Mouse (Mus musculus) forebrain, embryonic 11.5 days (tissue): ENCODE measurements around the gene Aarsd1. TPM values are rescaled to one million over a fixed set of nuclear protein-coding genes. Genes with fewer than 3 reads are reported as not detected.

ENCODE experiments used
- ATAC-seq: fragments of 200-750 bp; cut with Nextera tagmentation; replicated peaks from 2 replicates; pipeline ENCODE4 v1.8.0; 2017; ENCODE audit warnings: moderate TSS enrichment; ENCODE audit not compliant: low FRiP score
- DNase-seq: peaks from one replicate; pipeline ENCODE4 v3.0.0-alpha.2; 2017; ENCODE audit warnings: low spot score
- H3K27ac ChIP-seq: fragments of 300-500 bp; sonication (generic); 2 replicates; pipeline ENCODE4 v1.5.1; 2014; ENCODE audit warnings: low read depth, low read length
- H3K27me3 ChIP-seq: fragments of 300-500 bp; sonication (generic); 2 replicates; pipeline ENCODE4 v1.6.1; 2014; ENCODE audit warnings: mild to moderate bottlenecking, low read length, mixed read lengths; ENCODE audit not compliant: control insufficient read depth, insufficient read depth
- H3K36me3 ChIP-seq: fragments of 300-500 bp; sonication (generic); 2 replicates; pipeline ENCODE4 v1.6.1; 2014; ENCODE audit warnings: mild to moderate bottlenecking, low read length, moderate library complexity, mixed read lengths; ENCODE audit not compliant: control insufficient read depth, insufficient read depth
- H3K4me1 ChIP-seq: fragments of 300-500 bp; sonication (generic); replicated peaks from 2 replicates; pipeline ENCODE4 v1.6.1; 2014; ENCODE audit warnings: low read length, mixed read lengths; ENCODE audit not compliant: control insufficient read depth, insufficient read depth
- H3K4me2 ChIP-seq: fragments of 300-500 bp; sonication (generic); 2 replicates; pipeline ENCODE4 v1.6.1; 2014; ENCODE audit warnings: low read depth, mild to moderate bottlenecking, low read length, moderate library complexity, mixed read lengths; ENCODE audit not compliant: severe bottlenecking
- H3K4me3 ChIP-seq: fragments of 300-500 bp; sonication (generic); 2 replicates; pipeline ENCODE4 v1.5.1; 2014; ENCODE audit warnings: low read depth, low read length
- H3K9ac ChIP-seq: fragments of 300-500 bp; sonication (generic); 2 replicates; pipeline ENCODE4 v1.6.1; 2014; ENCODE audit warnings: low read length
- H3K9me3 ChIP-seq: fragments of 300-500 bp; sonication (generic); 2 replicates; pipeline ENCODE4 v1.6.1; 2016; ENCODE audit warnings: low read length, mixed read lengths; ENCODE audit not compliant: control insufficient read depth
- WGBS: fragments of 180-500 bp; shearing (Covaris S2); extraction: QIAGEN DNeasy Blood & Tissue Kit; methylation state at CpG from one replicate; pipeline ENCODE4 v1.1.7; 2014; 5-methylcytosine and 5-hydroxymethylcytosine counted together
- microRNA-seq: library from miRNA; unstranded; fragments of <30 nt; microRNA quantifications from one replicate; pipeline ENCODE4, GENCODE M21; 2016; ENCODE audit not compliant: insufficient number of aligned reads
- polyA plus RNA-seq: library from polyadenylated mRNA; unstranded; fragments of >200 nt; fragmentation: Nextera tagmentation; extraction: Ambion mirVana; gene quantifications from 2 replicates; pipeline ENCODE4 v1.2.1, GENCODE M21; 2014

Gene Aarsd1
- polyA plus RNA-seq, 1 experiment from 2014 or later = 101 TPM

- Histone ChIP-seq H3K27ac (no peak overlapping the region), H3K4me1 (no peaks in the 10 kb centered on the region), H3K36me3 (no peaks in the 10 kb centered on the region), H3K9ac (no peak overlapping the region), H3K4me3 (no peak overlapping the region), H3K4me2 (no peak overlapping the region), H3K9me3 (no peaks in the 10 kb centered on the region), H3K27me3 (no peaks in the 10 kb centered on the region)
- 92% methylated on average over 3 of the region's 3 CpGs for WGBS
- DNase-seq (peak; percentile 27), ATAC-seq (no peak)
Observed at GRCm38 (mm10) chr11:101357505-101358182, 59.8 kb downstream of the Aarsd1 start.

Small RNA genes within 50 kb of the gene (microRNA-seq; reads per million reads assigned to microRNA genes)
- not detected for gene Mir6929

Other genes with a start within 250 kb of the Aarsd1 start
- 0.35 and 0.55 TPM in 2 replicates for gene Cntnap1, start 247.1 kb downstream of the Aarsd1 start, polyA plus RNA-seq
- 7.9 and 9.1 TPM in 2 replicates for gene Plekhh3, start 246.3 kb downstream of the Aarsd1 start, polyA plus RNA-seq
- 0.17 TPM in 1 of 2 replicates, not detected in the other for gene Ccr10, start 242.2 kb downstream of the Aarsd1 start, polyA plus RNA-seq
- 10.5 and 12.8 TPM in 2 replicates for gene Ezh1, start 191.2 kb downstream of the Aarsd1 start, polyA plus RNA-seq
- 59.4 and 64.3 TPM in 2 replicates for gene Ramp2, start 171.6 kb downstream of the Aarsd1 start, polyA plus RNA-seq
- gene Vps25, start 163.9 kb downstream of the Aarsd1 start, polyA plus RNA-seq = 119 TPM in 2 replicates
- 5.3 and 7.6 TPM in 2 replicates for gene Wnk4, start 157.0 kb downstream of the Aarsd1 start, polyA plus RNA-seq
- 1.3 and 2.0 TPM in 2 replicates for gene Cntd1, start 138.6 kb downstream of the Aarsd1 start, polyA plus RNA-seq
- gene Coa3, start 138.5 kb downstream of the Aarsd1 start, polyA plus RNA-seq = 179 and 181 TPM in 2 replicates
- gene Becn1, start 115.3 kb downstream of the Aarsd1 start, polyA plus RNA-seq = 159 and 165 TPM in 2 replicates
- gene Psme3, start 101.4 kb downstream of the Aarsd1 start, polyA plus RNA-seq = 189 and 193 TPM in 2 replicates
- gene Aoc2, start 92.6 kb downstream of the Aarsd1 start, polyA plus RNA-seq = 2.8 and 3.1 TPM in 2 replicates
- gene Aoc3, start 87.0 kb downstream of the Aarsd1 start, polyA plus RNA-seq = not detected in 2 replicates
- not detected in 2 replicates for gene G6pc, start 50.1 kb downstream of the Aarsd1 start, polyA plus RNA-seq
- gene Gm27029, start 7.2 kb upstream of the Aarsd1 start, polyA plus RNA-seq = 8.2 and 9.5 TPM in 2 replicates
- gene Rundc1, start 7.5 kb upstream of the Aarsd1 start, polyA plus RNA-seq = 22.5 and 24.5 TPM in 2 replicates
- gene Ptges3l, start 7.7 kb upstream of the Aarsd1 start, polyA plus RNA-seq = 1.6 and 2.7 TPM in 2 replicates
- 370 and 424 TPM in 2 replicates for gene Rpl27, start 24.7 kb upstream of the Aarsd1 start, polyA plus RNA-seq
- 3.8 and 3.9 TPM in 2 replicates for gene Ifi35, start 30.8 kb upstream of the Aarsd1 start, polyA plus RNA-seq
- gene Rnd2, start 47.4 kb upstream of the Aarsd1 start, polyA plus RNA-seq = 43.5 and 49.0 TPM in 2 replicates
- 47.0 and 51.4 TPM in 2 replicates for gene Vat1, start 48.6 kb upstream of the Aarsd1 start, polyA plus RNA-seq
- gene Brca1, start 134.3 kb upstream of the Aarsd1 start, polyA plus RNA-seq = 27.8 and 32.1 TPM in 2 replicates
- 96.0 and 97.1 TPM in 2 replicates for gene Nbr1, start 134.5 kb upstream of the Aarsd1 start, polyA plus RNA-seq
- 3.0 and 3.3 TPM in 2 replicates for gene Tmem106a, start 164.6 kb upstream of the Aarsd1 start, polyA plus RNA-seq
- gene Gm11634, start 181.6 kb upstream of the Aarsd1 start, polyA plus RNA-seq = 0.44 TPM in 1 of 2 replicates, not detected in the other
- gene Rdm1, start 209.6 kb upstream of the Aarsd1 start, polyA plus RNA-seq = 45.6 and 50.7 TPM in 2 replicates
- gene Arl4d, start 247.9 kb upstream of the Aarsd1 start, polyA plus RNA-seq = 8.0 and 10.6 TPM in 2 replicates